Mouse (Mus musculus) 416B (cell line): ENCODE measurements around the gene Apba3.

Experiments
- DNase-seq: peaks from one replicate; pipeline ENCODE4 v3.0.0; 2011; ENCODE audit warnings: low read depth

Apba3 gene

GRCm38 (mm10) chr10:81252424-81253419 lies 14.0 kb upstream of the Apba3 start, which contains the start of gene Matk:
Matk (plus strand) TSS chr10:81252935.
- DNase-seq: no peak

- peak; percentile 85 for DNase-seq
These were observed 11.9 kb upstream of the Apba3 start for GRCm38 (mm10) chr10:81254886-81255285.

- no peak for DNase-seq
These were observed 9.4 kb upstream of the Apba3 start for GRCm38 (mm10) chr10:81257158-81258039.

- no peak for DNase-seq
These were observed 7.4 kb upstream of the Apba3 start for GRCm38 (mm10) chr10:81259225-81259884.

- no peak for DNase-seq
These were observed 5.7 kb upstream of the Apba3 start for GRCm38 (mm10) chr10:81261025-81261424.

- DNase-seq: no peak
These were observed 1.2 kb upstream of the Apba3 start for GRCm38 (mm10) chr10:81265540-81265939.

- peak; percentile 93 for DNase-seq
These were observed 1.3 kb downstream of the Apba3 start for GRCm38 (mm10) chr10:81268056-81268455.

GRCm38 (mm10) chr10:81268643-81269412 lies 2.1 kb downstream of the Apba3 start:
- no peak for DNase-seq

- no peak for DNase-seq
These were observed 5.6 kb downstream of the Apba3 start for GRCm38 (mm10) chr10:81272356-81272755.

GRCm38 (mm10) chr10:81273842-81274241 lies 7.1 kb downstream of the Apba3 start:
- DNase-seq: no peak

GRCm38 (mm10) chr10:81277676-81278075 lies 10.9 kb downstream of the Apba3 start:
- DNase-seq: no peak

- no peak for DNase-seq
These were observed 12.7 kb downstream of the Apba3 start for GRCm38 (mm10) chr10:81279496-81279895.

GRCm38 (mm10) chr10:81284189-81284588 lies 17.4 kb downstream of the Apba3 start:
- no peak for DNase-seq

GRCm38 (mm10) chr10:81284719-81285118 lies 18.0 kb downstream of the Apba3 start:
- no peak for DNase-seq

- DNase-seq: peak; percentile 89
These were observed 19.1 kb downstream of the Apba3 start for GRCm38 (mm10) chr10:81285694-81286450.

- peak; percentile 42 for DNase-seq
These were observed 19.8 kb downstream of the Apba3 start for GRCm38 (mm10) chr10:81286586-81286985.

GRCm38 (mm10) chr10:81287513-81288157 lies 20.9 kb downstream of the Apba3 start:
- peak; percentile 81 for DNase-seq

- peak; percentile 45 for DNase-seq
These were observed 21.8 kb downstream of the Apba3 start for GRCm38 (mm10) chr10:81288601-81289000.

GRCm38 (mm10) chr10:81289278-81289677 lies 22.5 kb downstream of the Apba3 start:
- peak; percentile 69 for DNase-seq

- DNase-seq: no peak
These were observed 23.1 kb downstream of the Apba3 start for GRCm38 (mm10) chr10:81289811-81290210.
